Mouse (Mus musculus) heart, adult 8-10 months (tissue): ENCODE measurements at regions not wholly inside any gene's neighbourhood (a gene's known extent, or its start where the extent isn't known, plus 50 kb on each side); places are given as distances from the start of the nearest gene placed in this dataset.

Source experiments
- DNase-seq: peaks from one replicate; pipeline ENCODE4 v3.0.0; 2022; ENCODE audit warnings: low spot score

GRCm38 (mm10) chr15:63724543-63725186 is 120.3 kb downstream of the Gsdmc2 start:
- DNase-seq = no peak

DNA sequence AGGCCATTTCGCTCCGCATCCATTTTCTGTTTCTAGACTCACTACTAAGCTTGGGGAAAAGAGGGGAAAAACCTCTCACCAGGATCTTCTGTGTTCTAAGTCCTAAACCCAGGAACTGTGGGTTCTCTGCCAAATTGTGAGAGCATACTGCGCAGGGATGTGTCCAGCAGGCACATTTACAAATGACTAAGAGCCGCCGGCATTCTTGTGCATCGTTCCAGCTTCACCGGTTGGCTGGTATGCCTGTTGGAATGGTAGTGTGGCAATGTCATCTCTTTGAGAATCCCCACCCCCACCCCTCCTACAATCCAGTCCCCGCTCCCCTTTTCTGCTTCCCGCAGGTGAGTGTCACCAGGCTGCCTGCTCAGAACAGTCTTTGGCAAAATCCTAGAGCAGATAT is 122.0 kb downstream of the Gsdmc2 start:
- DNase-seq = peak; percentile 12

DNA sequence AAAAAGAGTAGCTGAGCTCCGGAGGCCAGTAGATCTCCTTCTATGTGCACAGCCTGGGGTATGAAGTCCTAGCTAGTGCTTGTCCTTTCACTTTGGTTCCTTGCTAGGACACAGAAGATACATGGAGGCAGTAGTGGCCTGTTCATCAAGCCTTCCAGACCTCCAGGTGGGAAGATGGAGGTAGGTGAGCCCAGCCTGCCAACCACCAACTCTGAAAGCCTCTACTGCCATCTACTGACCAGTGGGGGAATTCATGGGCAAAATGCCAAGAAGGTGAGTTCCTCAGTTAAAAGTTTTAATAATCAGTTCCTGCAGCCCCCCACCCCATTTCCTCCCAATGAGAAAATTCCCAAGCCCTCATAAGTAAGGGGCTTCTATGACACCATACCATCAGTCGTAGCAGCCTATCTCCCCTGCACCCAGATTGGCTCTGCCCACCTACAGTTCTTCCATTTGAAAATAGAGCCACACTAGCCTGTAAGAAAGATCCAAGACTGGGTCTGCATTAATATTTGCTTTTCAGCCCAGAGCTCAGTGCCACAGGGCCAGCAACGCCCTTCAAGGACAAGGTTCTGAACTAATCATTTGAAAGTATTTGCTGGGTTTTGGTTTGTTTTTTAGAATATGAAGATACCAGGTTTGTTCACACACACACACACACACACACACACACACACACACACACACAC is 123.2 kb downstream of the Gsdmc2 start:
- peak; percentile 33 for DNase-seq

GRCm38 (mm10) chr15:63717812-63718211 is 127.2 kb downstream of the Gsdmc2 start:
- no peak for DNase-seq

DNA sequence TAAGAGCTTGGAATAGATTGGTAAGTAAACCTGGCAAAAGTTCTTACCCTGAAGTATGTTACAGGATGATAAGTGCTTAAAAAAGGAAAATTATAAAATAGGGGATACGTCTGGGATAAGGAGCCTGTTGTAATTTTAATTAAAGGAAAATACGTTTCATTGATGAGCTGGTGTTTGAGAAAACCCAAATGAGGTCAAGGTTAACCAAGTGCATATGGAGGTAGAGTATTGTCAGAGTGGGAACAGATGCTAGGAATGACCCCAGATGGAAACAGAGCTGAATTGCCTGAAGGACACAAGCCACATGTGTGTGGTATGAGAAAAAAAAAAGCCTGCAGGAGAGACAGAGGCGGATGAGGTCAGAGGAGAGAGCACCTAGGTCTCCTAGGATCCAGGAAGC is 131.3 kb downstream of the Gsdmc2 start:
- DNase-seq = no peak

GRCm38 (mm10) chr15:63710381-63710780 is 134.6 kb downstream of the Gsdmc2 start:
- no peak for DNase-seq

DNA sequence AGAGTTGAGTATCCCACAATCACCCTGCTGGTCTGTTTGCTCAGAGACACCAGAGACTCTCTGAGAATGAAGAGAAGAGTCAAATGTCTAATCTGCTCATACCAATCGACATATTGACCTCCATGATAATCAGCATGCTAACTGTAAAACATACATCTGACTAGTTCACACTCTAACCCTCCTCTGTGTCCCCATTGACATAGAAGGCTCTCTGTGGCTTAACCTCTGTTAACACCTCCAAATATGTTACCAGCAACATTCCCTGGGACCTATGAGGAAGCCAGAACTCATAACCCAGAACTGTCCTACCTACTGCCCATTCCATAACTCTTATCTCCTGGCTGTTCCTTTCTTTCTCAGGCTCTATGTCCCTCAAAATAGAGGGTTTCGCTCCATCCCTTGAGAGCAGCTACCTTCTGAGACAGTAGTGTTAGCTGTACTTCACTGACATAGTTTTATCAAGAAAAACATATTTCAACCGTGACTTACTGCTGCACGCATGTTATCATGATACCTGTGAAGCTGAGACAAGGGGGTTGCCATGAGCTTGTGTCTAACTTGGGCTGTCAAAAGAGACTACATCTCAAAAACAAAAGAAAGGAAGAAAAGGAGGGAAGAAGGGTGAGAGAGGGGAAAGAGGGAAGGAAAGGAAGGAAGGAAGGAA is 135.6 kb downstream of the Gsdmc2 start:
- no peak for DNase-seq

GRCm38 (mm10) chr15:63704636-63705035 is 140.3 kb downstream of the Gsdmc2 start:
- DNase-seq = no peak

GRCm38 (mm10) chr15:63697831-63698230 is 147.1 kb downstream of the Gsdmc2 start:
- no peak for DNase-seq

DNA sequence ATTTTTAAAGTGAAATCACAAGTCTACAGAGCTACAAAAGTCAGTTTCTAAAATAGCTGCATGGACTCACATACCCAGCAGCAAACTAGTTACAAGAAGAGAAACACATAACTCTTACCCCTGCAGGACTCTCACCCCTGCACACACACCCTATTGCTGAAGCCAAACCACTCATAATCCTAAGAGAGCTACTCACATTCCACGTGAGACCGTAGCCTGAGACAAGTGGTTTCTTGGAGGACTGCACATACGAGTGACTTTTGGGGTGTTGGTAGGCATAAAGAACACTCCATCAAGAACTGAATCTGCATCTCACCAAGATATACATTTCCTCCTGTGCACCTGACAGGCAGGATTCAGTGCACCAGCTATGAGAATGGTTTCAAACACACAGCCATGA is 150.8 kb downstream of the Gsdmc2 start:
- no peak for DNase-seq

DNA sequence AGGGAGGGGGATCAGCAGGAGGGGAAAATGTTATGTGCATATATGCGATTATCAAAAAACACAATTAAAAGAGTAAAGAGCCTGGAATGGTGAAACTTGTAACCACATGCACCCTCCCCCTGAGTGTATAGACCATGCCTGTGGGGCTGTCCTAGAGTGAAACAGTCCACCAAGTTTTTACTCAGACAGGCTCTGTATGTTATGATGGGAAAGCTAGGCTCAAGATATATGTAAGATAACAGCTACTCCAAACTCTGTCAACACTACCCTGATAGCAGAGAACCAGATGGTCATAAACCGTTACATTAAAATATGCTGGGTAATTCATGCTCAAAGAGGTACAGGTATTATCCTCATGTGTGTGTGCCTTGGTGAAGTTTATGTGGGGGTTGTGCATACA is 151.4 kb downstream of the Gsdmc2 start:
- DNase-seq = no peak

DNA sequence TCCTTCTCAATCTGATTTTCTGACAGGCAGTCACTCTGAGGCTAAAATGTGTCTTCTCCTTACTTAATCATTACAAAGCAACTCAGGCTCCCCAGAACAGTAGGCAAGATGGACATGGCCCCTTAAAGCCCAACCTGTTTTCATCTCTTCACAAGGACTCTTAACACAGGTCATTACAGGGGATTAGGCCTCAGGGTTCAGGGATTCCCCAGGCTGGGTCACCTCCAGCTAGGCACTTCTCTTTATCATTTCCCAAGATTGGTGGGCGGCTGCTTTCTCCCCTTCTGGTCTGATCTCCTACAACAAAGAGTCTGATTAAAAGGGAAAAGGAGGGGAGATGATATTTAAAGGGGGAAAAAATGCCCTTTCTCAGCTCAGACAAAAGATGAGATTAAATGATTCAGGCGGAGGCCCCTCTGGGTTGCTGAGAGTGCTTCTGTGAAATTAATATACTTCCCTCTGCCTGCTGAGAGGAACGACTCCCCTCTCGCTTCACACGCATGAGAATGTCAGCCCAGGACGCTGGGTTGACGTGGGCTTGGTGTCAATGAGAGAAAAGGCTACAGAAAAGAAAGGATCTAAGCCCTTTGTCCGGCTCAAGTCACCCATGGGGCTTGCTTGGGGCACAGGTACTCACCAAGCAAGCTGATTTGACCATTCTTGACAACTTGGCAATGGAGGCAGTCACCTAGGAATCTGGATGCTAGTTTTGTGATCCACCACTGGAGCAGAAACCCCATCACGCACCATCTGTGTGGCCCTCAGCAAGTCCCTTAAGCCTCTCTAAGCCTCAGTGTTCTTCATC is 152.3 kb downstream of the Gsdmc2 start:
- no peak for DNase-seq

DNA sequence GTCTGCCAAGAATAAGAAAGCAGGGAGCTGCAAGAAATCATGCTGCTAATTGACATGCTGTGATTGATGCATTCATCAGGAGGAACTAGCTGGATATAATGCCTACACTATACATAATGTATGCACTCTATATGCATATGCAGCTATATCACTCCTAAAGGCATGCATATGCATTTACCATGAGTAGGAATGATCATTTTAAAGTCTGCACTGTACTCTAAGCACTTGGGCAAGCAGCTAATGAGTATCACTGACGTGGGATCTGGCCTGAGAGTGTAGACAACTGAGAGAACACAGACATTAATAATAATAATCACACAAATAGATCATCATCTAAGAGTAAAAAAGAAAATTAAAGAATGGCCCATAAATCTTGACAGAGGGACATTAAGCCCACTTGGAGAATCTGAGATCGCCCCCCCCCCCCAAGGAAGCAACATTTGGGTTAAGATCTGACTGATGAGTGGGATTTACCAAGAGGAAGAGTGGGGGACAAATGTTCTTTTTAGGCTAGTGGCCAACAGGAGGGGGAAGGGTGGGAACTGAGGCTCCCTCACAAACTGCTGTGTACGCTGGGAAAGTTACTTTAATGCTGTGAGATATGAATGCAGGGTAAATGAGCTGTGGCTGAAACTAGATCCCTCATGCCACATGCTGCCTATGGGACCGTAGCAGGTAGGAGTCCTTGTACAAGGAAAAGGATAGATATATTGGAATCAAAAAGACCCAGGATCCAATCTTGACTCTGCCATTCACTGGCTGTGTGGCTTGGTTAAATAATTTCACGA is 155.0 kb downstream of the Gsdmc2 start:
- DNase-seq = no peak

- no peak for DNase-seq
Observed at GRCm38 (mm10) chr15:63687852-63688251, 157.1 kb downstream of the Gsdmc2 start.

- no peak for DNase-seq
Observed at GRCm38 (mm10) chr15:63686954-63687562, 157.9 kb downstream of the Gsdmc2 start.

DNA sequence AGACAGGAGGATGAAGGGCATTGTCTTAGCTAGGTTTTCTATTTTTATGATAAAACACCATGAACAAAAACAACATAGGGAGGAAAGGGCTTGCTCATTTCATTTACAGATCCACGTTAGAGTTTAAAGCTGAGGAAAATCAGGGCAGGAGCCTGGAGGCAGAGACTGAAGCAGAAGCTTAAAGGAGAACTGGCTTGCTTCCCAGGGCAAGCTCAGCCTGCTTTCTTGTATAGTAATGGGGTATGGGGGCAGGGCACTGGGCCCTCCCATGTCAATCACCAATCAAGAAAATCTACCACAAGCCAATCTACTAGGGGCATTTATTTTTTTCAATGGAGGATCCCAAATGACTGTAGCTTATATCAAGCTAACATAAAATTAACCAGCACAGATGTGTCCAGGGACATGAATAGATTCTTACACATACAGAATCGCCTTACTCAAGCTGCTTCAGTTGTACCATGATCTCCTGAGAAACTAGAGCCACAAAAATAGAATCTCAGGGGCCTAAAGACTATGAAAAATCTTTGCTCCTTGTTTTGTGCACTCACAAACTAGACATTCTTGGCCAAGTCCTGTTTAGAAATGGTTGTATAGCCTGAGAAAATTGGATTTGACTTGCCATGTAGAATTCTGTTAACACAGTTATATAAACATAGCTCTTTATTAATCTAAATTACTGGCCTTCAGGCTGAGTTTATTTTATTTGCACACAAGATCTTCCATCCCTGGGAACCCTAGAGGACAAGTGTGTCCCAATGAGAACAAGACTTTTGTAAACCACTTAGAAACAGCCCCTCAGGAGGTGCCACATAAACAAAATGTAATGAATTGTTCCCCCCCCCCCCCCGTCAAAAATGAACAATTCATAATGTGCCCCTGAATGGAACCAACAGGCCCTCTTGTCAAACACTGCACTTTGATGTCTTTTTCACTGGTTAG is 164.7 kb downstream of the Gsdmc2 start:
- no peak for DNase-seq

DNA sequence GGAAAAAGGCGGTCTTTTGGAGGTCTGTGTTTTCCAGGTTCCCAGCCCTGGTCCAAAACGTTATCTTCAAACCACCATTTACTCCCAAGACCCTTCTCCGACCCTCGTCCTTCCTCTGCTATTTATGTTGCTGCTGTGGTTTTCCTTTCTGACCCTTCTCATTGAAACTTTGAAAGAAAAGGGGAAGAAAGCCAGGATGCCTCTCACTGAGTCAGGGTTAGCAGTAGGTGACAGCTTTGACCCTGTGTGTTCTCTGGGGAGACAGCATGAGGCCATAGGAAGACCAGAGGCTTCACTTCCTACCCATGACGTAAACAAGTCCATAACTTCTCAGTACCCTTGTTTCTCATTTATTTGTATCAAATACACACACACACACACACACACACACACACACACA is 166.1 kb downstream of the Gsdmc2 start:
- DNase-seq = no peak

DNA sequence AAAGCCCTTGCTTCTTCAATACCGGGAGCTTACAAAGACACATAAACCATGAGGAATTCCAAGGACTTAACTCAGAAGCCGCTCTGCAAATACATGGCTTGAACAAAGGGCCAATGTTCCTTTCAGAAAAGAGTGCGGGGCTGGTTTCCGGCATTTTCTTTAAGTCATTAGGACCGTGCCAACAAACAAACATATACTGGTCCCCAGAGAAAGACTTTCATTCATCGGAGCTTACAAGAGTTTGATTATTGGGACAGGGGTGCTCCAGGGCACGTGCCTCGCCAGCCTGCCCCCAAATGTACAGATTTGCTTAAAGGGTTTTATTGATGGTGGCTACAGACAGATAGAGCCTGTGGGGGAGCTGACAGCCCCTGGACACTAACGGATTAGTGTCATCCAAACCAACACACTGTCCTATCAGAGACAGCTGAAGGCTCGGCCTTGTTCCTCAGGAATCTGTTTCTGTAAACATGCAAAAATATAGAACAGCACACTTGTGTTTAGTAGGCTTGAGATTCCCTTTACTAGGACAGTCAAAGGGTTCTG is 169.4 kb downstream of the Gsdmc2 start:
- no peak for DNase-seq

GRCm38 (mm10) chr15:63674404-63674803 is 170.6 kb downstream of the Gsdmc2 start:
- DNase-seq = no peak

DNA sequence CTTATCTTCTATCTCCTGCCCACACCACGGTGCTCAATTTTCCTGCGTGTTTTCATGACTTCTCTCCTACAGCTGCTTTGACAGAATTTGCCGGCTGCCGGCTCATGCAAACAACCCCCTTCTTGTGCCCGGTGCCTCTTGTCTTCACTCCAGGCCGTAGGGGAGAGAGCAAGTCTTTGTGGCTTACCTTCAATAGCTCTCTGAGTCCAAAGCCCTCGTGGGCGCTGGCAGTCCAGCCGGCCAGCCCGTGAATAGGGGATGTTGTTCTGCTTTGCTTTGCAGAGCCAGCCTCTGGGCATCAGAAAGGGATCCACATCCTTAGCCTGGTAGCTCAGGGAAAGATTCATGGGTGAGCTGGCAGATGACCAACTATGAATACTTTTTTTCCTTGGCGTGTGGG is 173.9 kb downstream of the Gsdmc2 start:
- no peak for DNase-seq
